Mouse (Mus musculus) small intestine, adult 2 months (tissue): ENCODE data around the gene Pard6b. TPM values are rescaled to one million over a fixed set of nuclear protein-coding genes. Genes with fewer than 3 reads are reported as not detected.
A peak's percentile ranks its signal among the peaks of the same experiment; 100 is the strongest.

Source experiments
- H3K27ac ChIP-seq: fragments of 200-500 bp; 2 replicates; pipeline ENCODE4 v1.5.1; 2012; ENCODE audit warnings: low read depth, low read length, control low read depth, inconsistent platforms; ENCODE audit not compliant: insufficient read depth
- H3K27me3 ChIP-seq: fragments of 200-500 bp; 2 replicates; pipeline ENCODE4 v1.6.1; 2012; ENCODE audit warnings: mild to moderate bottlenecking, moderate library complexity, low read length, inconsistent platforms; ENCODE audit not compliant: control insufficient read depth, insufficient read depth
- H3K36me3 ChIP-seq: fragments of 200-500 bp; 2 replicates; pipeline ENCODE4 v1.6.1; 2012; ENCODE audit warnings: mild to moderate bottlenecking, low read length, control low read depth, inconsistent platforms; ENCODE audit not compliant: control insufficient read depth, insufficient read depth
- H3K4me1 ChIP-seq: fragments of 200-500 bp; 2 replicates; pipeline ENCODE4 v1.6.1; 2012; ENCODE audit warnings: low read length, inconsistent platforms, mixed read lengths; ENCODE audit not compliant: control insufficient read depth, insufficient read depth, insufficient read length
- H3K4me3 ChIP-seq: fragments of 200-500 bp; 2 replicates; pipeline ENCODE4 v1.5.1; 2012; ENCODE audit warnings: low read depth, mild to moderate bottlenecking, control low read depth, inconsistent platforms, low read length, moderate library complexity
- CTCF ChIP-seq: fragments of 200-500 bp; IDR thresholded peaks from 2 replicates; pipeline ENCODE4 v1.5.1; 2012; ENCODE audit warnings: low read depth, mild to moderate bottlenecking, control low read depth, inconsistent platforms, low read length, moderate library complexity, mixed read lengths; ENCODE audit not compliant: insufficient replicate concordance, insufficient read length; ENCODE audit errors: extremely low read depth
- POLR2A ChIP-seq: fragments of 200-500 bp; IDR thresholded peaks from 2 replicates; pipeline ENCODE4 v1.6.1; 2012; ENCODE audit warnings: low read depth, mild to moderate bottlenecking, control low read depth, inconsistent platforms, low read length, moderate library complexity
- WGBS: fragments of 180-500 bp; shearing (Covaris S2); methylation state at CpG from one replicate; pipeline ENCODE4 v1.1.7; 2018; 5-methylcytosine and 5-hydroxymethylcytosine counted together
- polyA plus RNA-seq: library from polyadenylated mRNA; depleted of rRNA; stranded (reverse); fragments of >200 nt; gene quantifications from 2 replicates; pipeline ENCODE4 v1.2.3, GENCODE M21; 2012; rRNA removed

Pard6b gene
- polyA plus RNA-seq: 18.2 and 55.5 TPM in 2 replicates

DNA sequence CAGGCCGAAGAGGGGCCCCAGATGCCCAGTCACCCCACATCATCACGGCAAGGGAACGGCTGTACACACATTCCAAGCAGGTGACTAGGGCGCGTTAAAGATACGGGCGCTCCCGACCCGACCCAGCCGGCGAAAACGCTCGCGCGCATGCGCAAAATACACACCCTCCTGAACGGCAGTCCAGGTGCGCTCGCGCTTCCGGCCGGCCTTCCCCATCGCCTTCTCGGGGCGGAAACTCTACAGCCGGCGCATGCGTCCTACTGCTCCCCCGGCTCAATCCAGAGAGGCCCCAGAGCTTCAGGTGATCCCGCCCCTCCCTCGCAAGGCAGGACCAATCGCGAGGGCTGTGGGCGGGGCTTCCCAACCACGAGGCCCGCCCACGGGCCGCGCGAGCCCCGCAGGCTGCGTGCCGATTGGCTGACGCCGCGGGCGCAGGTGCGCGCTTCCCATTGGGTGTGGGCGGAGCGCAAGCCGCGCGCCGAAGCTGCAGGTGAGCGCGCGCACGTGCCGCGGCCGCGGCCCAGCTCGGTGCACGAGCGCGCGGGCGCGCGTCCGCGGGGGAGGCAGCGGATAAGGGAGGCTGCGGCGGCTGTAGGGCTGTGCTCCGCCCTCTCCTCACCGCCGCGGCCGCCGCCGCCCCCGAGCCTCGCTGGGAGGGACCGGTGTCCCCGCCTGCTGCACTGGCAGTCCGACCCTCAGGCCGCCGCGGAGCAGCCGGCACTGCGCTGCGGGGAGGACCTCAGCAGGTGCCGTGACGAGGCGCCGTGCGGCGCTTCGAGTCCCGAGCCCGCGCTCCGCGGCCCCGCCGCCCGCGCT, at the start of gene Pard6b:
Gene Pard6b, plus strand, starts transcription at position 574 of the 816 bp plus-strand sequence.
- no peaks in the 10 kb centered on the region for H3K36me3 ChIP-seq
- no peaks in the 10 kb centered on the region for H3K27me3 ChIP-seq
- TF ChIP-seq CTCF (no peak), POLR2A (peak; percentile 77; the same call in 1 of the 2 replicates)
- H3K4me3 ChIP-seq: peak within 1 kb of the TSS; percentile 92
- under 1% methylated on average over 107 of the region's 110 CpGs for WGBS
- peak within 1 kb of the TSS; percentile 99 for H3K27ac ChIP-seq
- peaks cover 25% of the 10 kb centered on the region for H3K4me1 ChIP-seq

DNA sequence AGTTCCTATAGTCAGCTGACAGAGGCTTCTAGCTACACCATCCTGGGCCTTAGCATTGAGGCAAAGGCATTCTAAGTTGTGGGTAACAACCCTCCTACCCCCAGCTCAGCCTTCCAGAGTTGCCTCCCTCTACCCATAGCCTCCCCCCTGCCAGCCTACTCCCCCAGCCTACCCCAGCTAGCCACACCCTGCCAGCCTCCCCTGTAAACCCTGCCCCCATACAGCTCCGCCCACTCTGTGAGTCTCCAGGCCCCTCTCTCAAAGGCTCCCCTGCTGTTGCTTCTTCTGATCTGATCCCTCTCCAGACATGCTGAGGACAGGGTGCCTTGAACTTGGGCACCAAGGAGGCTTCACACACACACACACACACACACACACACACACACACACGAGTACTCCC, 49.0 kb upstream of the Pard6b start:
- no peak for TF ChIP-seq CTCF
- no peak for TF ChIP-seq POLR2A
- H3K27ac ChIP-seq: no peak overlapping the region
- H3K36me3 ChIP-seq: no peaks in the 10 kb centered on the region
- WGBS: 88% methylated on average over 2 of the region's 2 CpGs
- H3K4me3 ChIP-seq: no peak overlapping the region
- H3K27me3 ChIP-seq: no peaks in the 10 kb centered on the region
- no peaks in the 10 kb centered on the region for H3K4me1 ChIP-seq

DNA sequence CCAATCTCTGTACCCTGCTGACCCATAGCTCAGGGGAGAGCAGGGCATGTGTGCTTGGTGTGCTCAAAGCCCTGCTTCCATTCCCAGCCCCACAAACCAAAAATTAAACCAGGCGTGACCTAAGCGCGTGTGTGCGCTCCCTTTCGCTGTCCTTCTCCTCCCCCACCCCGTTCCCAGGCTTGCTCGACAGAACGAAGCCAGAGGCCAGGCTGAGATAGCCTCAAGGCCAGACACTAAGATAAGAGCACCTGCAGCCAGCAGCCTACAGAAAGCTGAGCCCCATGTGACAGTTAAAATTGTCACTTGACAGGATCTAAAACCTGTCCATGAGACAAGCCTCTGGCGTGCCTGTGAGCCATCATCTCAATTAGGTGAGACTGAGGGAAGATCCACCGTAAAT, 46.9 kb upstream of the Pard6b start:
- no peak overlapping the region for H3K4me3 ChIP-seq
- no peak for TF ChIP-seq POLR2A
- TF ChIP-seq CTCF: no peak
- no peaks in the 10 kb centered on the region for H3K27me3 ChIP-seq
- no peaks in the 10 kb centered on the region for H3K4me1 ChIP-seq
- H3K27ac ChIP-seq: no peak overlapping the region
- H3K36me3 ChIP-seq: no peaks in the 10 kb centered on the region
- WGBS: 56% methylated on average over 10 of the region's 10 CpGs

DNA sequence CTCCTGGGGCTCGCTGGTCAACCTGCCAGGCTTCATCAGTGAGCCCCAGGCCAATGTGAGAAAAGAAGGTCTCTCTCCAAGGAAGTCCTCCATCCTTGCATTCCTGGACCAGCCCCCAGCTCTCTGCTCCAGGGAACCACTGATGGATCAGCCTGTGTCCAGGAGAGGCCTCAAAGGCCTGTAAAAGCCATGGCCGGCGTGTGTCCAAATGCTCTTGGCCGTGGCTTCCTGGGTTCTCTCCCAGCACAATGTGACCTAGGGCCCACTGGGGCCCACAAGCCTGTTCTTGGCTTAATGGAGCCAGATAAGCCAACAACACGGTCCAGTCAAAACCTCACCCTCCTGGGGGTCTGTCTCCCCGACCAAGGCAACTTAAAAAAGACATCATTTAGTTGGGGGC, 44.9 kb upstream of the Pard6b start:
- H3K4me3 ChIP-seq: no peak overlapping the region
- no peaks in the 10 kb centered on the region for H3K4me1 ChIP-seq
- TF ChIP-seq POLR2A (no peak), CTCF (no peak)
- no peaks in the 10 kb centered on the region for H3K36me3 ChIP-seq
- no peaks in the 10 kb centered on the region for H3K27me3 ChIP-seq
- 91% methylated on average over 6 of the region's 6 CpGs for WGBS
- H3K27ac ChIP-seq: no peak overlapping the region

DNA sequence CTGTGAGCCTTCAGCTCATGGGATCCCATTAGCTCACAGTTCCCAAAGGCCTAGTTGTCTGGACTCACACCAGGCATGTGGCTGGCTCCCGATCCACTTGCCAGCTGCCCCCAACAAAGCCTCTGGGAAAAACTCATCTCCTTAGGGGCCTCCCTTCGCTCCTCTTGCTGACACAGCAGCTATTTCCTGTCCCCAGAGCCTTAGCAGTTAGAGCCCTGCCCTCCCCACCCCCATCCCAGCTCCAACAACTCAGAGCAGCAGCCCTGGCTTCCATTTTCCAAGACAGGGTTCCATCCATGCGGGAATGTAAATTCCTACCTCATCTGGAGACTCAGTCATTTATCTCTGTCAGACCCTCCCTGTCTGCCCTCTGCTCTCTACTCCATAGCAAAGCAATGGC, 43.7 kb upstream of the Pard6b start:
- TF ChIP-seq POLR2A (no peak), CTCF (no peak)
- Histone ChIP-seq H3K27ac (no peak overlapping the region), H3K4me1 (no peaks in the 10 kb centered on the region), H3K4me3 (no peak overlapping the region), H3K36me3 (no peaks in the 10 kb centered on the region), H3K27me3 (no peaks in the 10 kb centered on the region)
- 66% methylated on average over 3 of the region's 3 CpGs for WGBS

DNA sequence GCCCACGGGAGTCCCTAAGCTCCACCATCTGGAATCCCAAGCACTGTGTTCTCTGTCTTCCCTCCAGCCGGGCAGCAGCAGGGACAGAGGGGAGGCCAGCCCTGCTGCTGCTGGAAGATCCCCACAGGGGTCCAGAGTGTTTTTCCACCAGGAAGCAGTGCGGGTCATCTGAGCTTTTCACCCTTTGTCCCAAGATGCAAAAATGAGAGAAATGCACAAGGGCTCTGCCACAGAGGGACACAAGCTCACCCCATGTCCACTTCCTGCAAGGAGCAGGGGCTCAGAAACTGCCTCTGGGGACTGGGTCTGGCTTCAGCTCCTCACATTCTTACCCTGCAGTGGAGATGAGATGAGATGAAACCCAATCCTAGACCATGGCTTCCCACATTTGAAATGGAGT, 40.1 kb upstream of the Pard6b start:
- Histone ChIP-seq H3K27ac (no peak overlapping the region), H3K27me3 (no peaks in the 10 kb centered on the region), H3K4me3 (no peak overlapping the region), H3K4me1 (no peaks in the 10 kb centered on the region), H3K36me3 (no peaks in the 10 kb centered on the region)
- TF ChIP-seq CTCF (no peak), POLR2A (no peak)
- WGBS: 80% methylated on average over 3 of the region's 3 CpGs

DNA sequence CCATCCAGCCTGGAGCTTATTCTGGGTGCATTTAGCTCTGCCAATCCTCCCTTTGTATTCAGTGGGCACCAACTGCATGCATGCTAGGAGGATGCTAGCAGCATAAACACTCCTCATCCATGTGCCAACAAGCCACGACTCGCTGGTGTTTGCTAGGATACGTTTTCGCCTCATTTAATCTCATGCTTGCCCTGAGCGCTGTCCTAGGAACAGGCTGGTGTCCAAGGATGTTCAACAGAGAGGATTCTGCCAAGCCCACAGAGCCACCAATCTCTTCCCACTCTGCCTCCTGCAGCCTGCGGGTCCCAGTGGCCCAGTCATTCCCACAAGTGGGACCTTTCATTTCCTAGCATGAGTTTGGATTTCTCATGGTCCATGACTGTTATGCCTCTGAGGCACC, 38.8 kb upstream of the Pard6b start:
- Histone ChIP-seq H3K36me3 (no peaks in the 10 kb centered on the region), H3K4me3 (no peak overlapping the region), H3K27me3 (no peaks in the 10 kb centered on the region), H3K4me1 (no peaks in the 10 kb centered on the region), H3K27ac (no peak overlapping the region)
- 86% methylated on average over 6 of the region's 6 CpGs for WGBS
- no peak for TF ChIP-seq CTCF
- no peak for TF ChIP-seq POLR2A
